Mouse (Mus musculus): ENCODE results near the gene Elfn2. TPM values are rescaled to one million over a fixed set of nuclear protein-coding genes. Genes with fewer than 3 reads are reported as not detected.

Elfn2 gene
- total RNA-seq, 4 experiments from 2014 or later, result 1.9 to 4.4 (median 2.5) TPM

Other genes starting within 250 kb of the Elfn2 start
- gene Il2rb, start 223.5 kb downstream of the Elfn2 start, total RNA-seq (2022), result under 1 TPM; 0.13 to 0.57 (median 0.34) TPM
- 10 to 100 TPM in 1 of 4 experiments, 1 to 10 TPM in 3; 8.2 to 12.6 (median 9.5) TPM for gene C1qtnf6, start 187.4 kb downstream of the Elfn2 start, total RNA-seq (2022)
- gene Sstr3, start 174.1 kb downstream of the Elfn2 start, total RNA-seq (2022), result not detected
- gene Rac2, start 146.0 kb downstream of the Elfn2 start, total RNA-seq (2022), result 1 to 10 TPM; 1.2 to 7.6 (median 2.7) TPM
- 1 to 10 TPM; 4.2 to 8.7 (median 5.3) TPM for gene Cyth4, start 121.7 kb downstream of the Elfn2 start, total RNA-seq (2022)
- gene Mfng, start 54.7 kb upstream of the Elfn2 start, total RNA-seq (2022), result 10 to 100 TPM in 1 of 4 experiments, 1 to 10 TPM in 3; 7.5 to 11.4 (median 9.5) TPM
- 10 to 100 TPM; 14.3 to 16.1 (median 15.2) TPM for gene Card10, start 84.3 kb upstream of the Elfn2 start, total RNA-seq (2022)
- gene Cdc42ep1, start 123.9 kb upstream of the Elfn2 start, total RNA-seq (2022), result 10 to 100 TPM; 30.5 to 40.3 (median 39.1) TPM
- gene Lgals2, start 136.8 kb upstream of the Elfn2 start, total RNA-seq (2022), result under 1 TPM in 1 of 4 experiments, not detected in 3; 0.65 TPM
- 10 to 100 TPM; 44.8 to 49.1 (median 46.3) TPM for gene Gga1, start 158.4 kb upstream of the Elfn2 start, total RNA-seq (2022)
- gene Gm49510, start 180.9 kb upstream of the Elfn2 start, total RNA-seq (2022), result not detected
- 1 to 10 TPM; 2.6 to 6.3 (median 4.1) TPM for gene Sh3bp1, start 181.0 kb upstream of the Elfn2 start, total RNA-seq (2022)
- gene Pdxp, start 195.1 kb upstream of the Elfn2 start, total RNA-seq (2022), result 1 to 10 TPM in 2 of 4 experiments, under 1 TPM in 2; 0.69 to 1.0 (median 0.88) TPM
- 100 to 1,000 TPM; 175 to 339 (median 222) TPM for gene Lgals1, start 208.0 kb upstream of the Elfn2 start, total RNA-seq (2022)
- 10 to 100 TPM; 14.7 to 17.9 (median 17.1) TPM for gene Nol12, start 216.2 kb upstream of the Elfn2 start, total RNA-seq (2022)
- 10 to 100 TPM; 30.2 to 31.3 (median 31.0) TPM for gene Triobp, start 229.0 kb upstream of the Elfn2 start, total RNA-seq (2022)

All from heart, adult 8-10 months (tissue).